ENCODE assay signal across 14 mouse cellular contexts in genomic region chr14:54705844-54706243, GRCm38 (mm10). TPM values are rescaled to one million over a fixed set of nuclear protein-coding genes. Genes with fewer than 3 reads are reported as not detected.
DNase-seq lines count a peak whose midpoint lies in the region; ATAC-seq and TF ChIP-seq lines count a peak whose summit lies in the region.
"Had no signal": no experiment of that assay in that cellular context is flagged by ENCODE, and none has a peak within 500 bp of the region (broad histone marks: within the 10 kb centered on the region; RNA-seq: fewer than 3 reads in every experiment).

No protein-coding gene starts in this region.

- no peaks in the 10 kb centered on the region for H3K9me3 ChIP-seq in liver, embryonic 14.5 days (ENCODE audit: control insufficient read depth, low read length)
- H3K9me3 ChIP-seq: embryonic facial prominence, embryonic 13.5 days; hindbrain, embryonic 13.5 days; limb, embryonic 13.5 days had no signal

- H3K4me1 ChIP-seq in liver, embryonic 14.5 days (replicated peaks; ENCODE audit: control insufficient read depth in 2 of 2, insufficient read depth in 2 of 2, low read length in 1 of 2): peaks cover 21 to 22% of the 10 kb centered on the region in 2 experiments
- H3K4me1 ChIP-seq: embryonic facial prominence, embryonic 13.5 days; hindbrain, embryonic 13.5 days had no signal

- TF ChIP-seq EP300 in liver, embryonic 14.5 days (IDR thresholded peaks at IDR 0.05; ENCODE audit: low read depth): peak; percentile 89

- peak overlapping the region; percentile 36 for H3K4me2 ChIP-seq in liver, embryonic 14.5 days (ENCODE audit: low read depth)
- H3K4me2 ChIP-seq: embryonic facial prominence, embryonic 13.5 days; hindbrain, embryonic 13.5 days; limb, embryonic 13.5 days had no signal

- no peak overlapping the region for H3K27ac ChIP-seq in liver, embryonic 14.5 days
- H3K27ac ChIP-seq: embryonic facial prominence, embryonic 13.5 days; hindbrain, embryonic 13.5 days; limb, embryonic 13.5 days had no signal

- peaks cover 35% of the 10 kb centered on the region for H3K27me3 ChIP-seq in liver, embryonic 14.5 days (ENCODE audit: control insufficient read depth, insufficient read depth, low read length)

- TF ChIP-seq CTCF in liver, embryonic 14.5 days (IDR thresholded peaks at IDR 0.05; ENCODE audit: low read depth): peak; percentile 31

- WGBS in liver, embryonic 14.5 days (ENCODE audit: insufficient replicate concordance): 0% methylated on average over 5 of the region's 5 CpGs

- H3K4me3 ChIP-seq in liver, embryonic 14.5 days (ENCODE audit: insufficient read depth in 1 of 2, low read depth in 2 of 2, low read length in 2 of 2): no peak overlapping the region
- H3K4me3 ChIP-seq: embryonic facial prominence, embryonic 13.5 days; hindbrain, embryonic 13.5 days; limb, embryonic 13.5 days had no signal

- peak; percentile 95 for ATAC-seq in liver, embryonic 14.5 days (ENCODE audit: insufficient read depth)
- ATAC-seq in cerebellum, adult (ENCODE audit: insufficient number of reproducible peaks, low FRiP score, low TSS enrichment): no peak
- ATAC-seq: midbrain, embryonic 16.5 days had no signal

- H3K9ac ChIP-seq in liver, embryonic 14.5 days (replicated peaks): no peak overlapping the region
- H3K9ac ChIP-seq: embryonic facial prominence, embryonic 13.5 days; hindbrain, embryonic 13.5 days; limb, embryonic 13.5 days had no signal

- H3K36me3 ChIP-seq in liver, embryonic 14.5 days (replicated peaks; ENCODE audit: control insufficient read depth, insufficient read depth, low read depth): no peaks in the 10 kb centered on the region
- H3K36me3 ChIP-seq: embryonic facial prominence, embryonic 13.5 days; hindbrain, embryonic 13.5 days; limb, embryonic 13.5 days had no signal

- peak; percentile 26 for DNase-seq in adrenal gland, postnatal 10 days
- no peak for DNase-seq in adrenal gland, adult 18-20 months (ENCODE audit: low spot score in 2 of 2)
- peak; percentile 82 for DNase-seq in spleen, adult 12 weeks (ENCODE audit: low spot score)
- DNase-seq in spleen, adult 18-20 months: no peak
- peak; percentile 89 to 96 (median 94) for DNase-seq in liver, embryonic 14.5 days (ENCODE audit: low read depth in 3 of 3, low spot score in 3 of 3)
- DNase-seq in yolk sac, embryonic 10.5 days (ENCODE audit: low spot score): peak; percentile 58
- DNase-seq in cerebellum, postnatal 4 days (ENCODE audit: low spot score in 2 of 2): no peak
- DNase-seq: cerebellum, adult 11 months; kidney, postnatal 4 days had no signal

RNA-seq across cellular contexts. Expression of gene Cebpe, which starts 6.1 kb away (rescaled TPM):
- under 1 TPM; 0.57 to 0.70 TPM for total RNA-seq in adrenal gland, postnatal 10 days (2021)
- under 1 TPM in 1 of 2 experiments, not detected in 1; 0.23 TPM for total RNA-seq in adrenal gland, adult 18-20 months (2021)
- 5.4 and 6.3 TPM in 2 replicates for polyA plus RNA-seq in liver, embryonic 14.5 days (2012; rRNA removed)
- 4.3 and 5.1 TPM in 2 replicates for polyA plus RNA-seq in liver, embryonic 14.5 days (2014; fragmentation: Nextera tagmentation; extraction: Ambion mirVana)
- polyA plus RNA-seq: embryonic facial prominence, embryonic 13.5 days; hindbrain, embryonic 13.5 days; limb, embryonic 13.5 days; midbrain, embryonic 16.5 days had no signal

RNA-seq across cellular contexts. Expression of gene Gm29776, which starts 7.2 kb away (rescaled TPM):
- total RNA-seq in adrenal gland, postnatal 10 days (2021): not detected
- not detected for total RNA-seq in adrenal gland, adult 18-20 months (2021)
- 0.01 and 0.03 TPM in 2 replicates for polyA plus RNA-seq in liver, embryonic 14.5 days (2012; rRNA removed)
- 0.06 TPM in 1 of 2 replicates, not detected in the other for polyA plus RNA-seq in liver, embryonic 14.5 days (2014; fragmentation: Nextera tagmentation; extraction: Ambion mirVana)

RNA-seq across cellular contexts. Expression of gene Acin1, which starts 19.1 kb away (rescaled TPM):
- total RNA-seq in adrenal gland, postnatal 10 days (2021): 100 to 1,000 TPM; 132 to 167 TPM
- total RNA-seq in adrenal gland, adult 18-20 months (2021): 100 to 1,000 TPM; 162 to 171 TPM
- 43.5 and 64.5 TPM in 2 replicates for polyA plus RNA-seq in liver, embryonic 14.5 days (2012; rRNA removed)
- polyA plus RNA-seq in liver, embryonic 14.5 days (2014; fragmentation: Nextera tagmentation; extraction: Ambion mirVana): 43.2 and 47.9 TPM in 2 replicates

RNA-seq across cellular contexts. Expression of gene 1700123O20Rik, which starts 19.8 kb away (rescaled TPM):
- 10 to 100 TPM; 35.5 to 36.6 TPM for total RNA-seq in adrenal gland, postnatal 10 days (2021)
- total RNA-seq in adrenal gland, adult 18-20 months (2021): 10 to 100 TPM; 43.5 to 43.7 TPM
- 29.6 and 33.6 TPM in 2 replicates for polyA plus RNA-seq in liver, embryonic 14.5 days (2012; rRNA removed)
- polyA plus RNA-seq in liver, embryonic 14.5 days (2014; fragmentation: Nextera tagmentation; extraction: Ambion mirVana): 39.9 and 42.8 TPM in 2 replicates

Comparison
In these comparisons a context has a peak if more than half of its experiments do, and no peak if none do; other contexts are left out.
1. DNase-seq: peak in adrenal gland, postnatal 10 days (single experiment), spleen, adult 12 weeks (single experiment), liver, embryonic 14.5 days (3 of 3) and yolk sac, embryonic 10.5 days (single experiment); none in adrenal gland, adult 18-20 months (0 of 2), spleen, adult 18-20 months (0 of 2) and cerebellum, postnatal 4 days (0 of 2).